9 mouse cellular contexts compared by ENCODE assay signal in the genomic region with DNA sequence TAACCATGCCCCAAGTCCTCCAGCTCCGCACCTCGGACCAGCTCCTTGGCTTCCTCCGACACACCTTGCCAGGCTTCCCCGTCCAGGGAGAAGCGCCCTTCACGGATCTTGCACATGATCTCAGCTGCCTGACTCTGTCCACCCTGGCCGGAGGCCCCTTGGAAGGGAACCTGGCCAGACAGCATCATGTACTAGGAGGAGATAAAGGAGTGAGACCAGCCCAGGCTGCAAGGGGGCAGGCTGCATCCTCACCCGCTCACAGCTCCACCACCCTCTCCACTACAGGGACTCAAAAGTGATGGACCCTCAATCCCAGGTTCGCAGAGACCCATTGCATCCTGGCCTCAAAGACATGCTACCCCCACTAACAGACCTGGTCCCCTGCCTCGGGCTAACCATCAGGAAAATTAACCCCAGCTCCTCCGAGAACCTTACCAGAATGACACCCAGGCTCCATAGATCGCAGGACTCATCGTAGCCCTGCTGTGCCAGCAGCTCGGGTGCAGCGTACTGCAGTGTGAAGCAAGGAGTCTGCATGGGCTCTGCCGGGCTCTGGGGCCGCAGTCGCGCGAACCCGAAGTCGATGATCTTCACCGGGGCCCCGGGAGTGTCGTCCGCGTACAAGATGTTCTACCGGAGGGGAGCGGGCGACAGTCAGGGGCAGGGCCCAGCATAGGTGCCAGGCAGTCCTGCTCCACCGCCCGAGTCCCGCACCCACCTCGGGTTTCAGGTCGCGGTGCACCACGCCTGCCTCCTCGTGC. TPM values are rescaled to one million over a fixed set of nuclear protein-coding genes. Genes with fewer than 3 reads are reported as not detected.
DNase-seq lines count a peak whose midpoint lies in the region; ATAC-seq lines count a peak whose summit lies in the region.
"Had no signal": no experiment of that assay in that cellular context is flagged by ENCODE, and none has a peak within 500 bp of the region (broad histone marks: within the 10 kb centered on the region; RNA-seq: fewer than 3 reads in every experiment).

No protein-coding gene starts in this region.

- H3K9me3 ChIP-seq in kidney, embryonic 15.5 days (replicated peaks), result no peaks in the 10 kb centered on the region
- no peaks in the 10 kb centered on the region for H3K9me3 ChIP-seq in embryonic facial prominence, embryonic 11.5 days (replicated peaks; ENCODE audit: control insufficient read depth, low read length)
- 0 out of 2 replicates have a peak, but pooled peaks cover 3% of the 10 kb centered on the region for H3K9me3 ChIP-seq in hindbrain, embryonic 10.5 days
- H3K9me3 ChIP-seq in midbrain, embryonic 15.5 days, result no peaks in the 10 kb centered on the region

- no peak overlapping the region for H3K9ac ChIP-seq in kidney, embryonic 15.5 days
- H3K9ac ChIP-seq in embryonic facial prominence, embryonic 11.5 days (replicated peaks; ENCODE audit: low read length), result peak overlapping the region; percentile 32
- H3K9ac ChIP-seq in midbrain, embryonic 15.5 days, result peak overlapping the region; percentile 54

- no peak overlapping the region for H3K27ac ChIP-seq in kidney, embryonic 15.5 days
- H3K27ac ChIP-seq in embryonic facial prominence, embryonic 11.5 days (replicated peaks; ENCODE audit: low read depth, low read length), result no peak overlapping the region
- H3K27ac ChIP-seq in hindbrain, embryonic 10.5 days, result peak overlapping the region; percentile 46; the same call in 1 of the 2 replicates
- no peak overlapping the region for H3K27ac ChIP-seq in midbrain, embryonic 15.5 days

- WGBS in kidney, embryonic 15.5 days, result 22% methylated on average over 38 of the region's 38 CpGs
- 2% methylated on average over 38 of the region's 38 CpGs for WGBS in embryonic facial prominence, embryonic 11.5 days
- 3% methylated on average over 38 of the region's 38 CpGs for WGBS in hindbrain, embryonic 10.5 days
- 4% methylated on average over 38 of the region's 38 CpGs for whole genome bisulfite sequencing in midbrain, embryonic 15.5 days

- H3K4me1 ChIP-seq in kidney, embryonic 15.5 days, result peaks cover 20% of the 10 kb centered on the region
- H3K4me1 ChIP-seq in embryonic facial prominence, embryonic 11.5 days (ENCODE audit: control insufficient read depth, insufficient read depth, low read length), result peaks cover 13% of the 10 kb centered on the region
- H3K4me1 ChIP-seq in hindbrain, embryonic 10.5 days (replicated peaks), result peaks cover 31% of the 10 kb centered on the region
- H3K4me1 ChIP-seq in midbrain, embryonic 15.5 days, result peaks cover 28% of the 10 kb centered on the region

- H3K4me2 ChIP-seq in kidney, embryonic 15.5 days, result peak overlapping the region; percentile 56
- H3K4me2 ChIP-seq in embryonic facial prominence, embryonic 11.5 days (ENCODE audit: low read depth, low read length), result peak overlapping the region; percentile 62
- peak overlapping the region; percentile 69 for H3K4me2 ChIP-seq in midbrain, embryonic 15.5 days

- no peak for DNase-seq in kidney, postnatal 25 days
- no peak for DNase-seq in embryonic facial prominence, embryonic 11.5 days (ENCODE audit: low spot score)
- DNase-seq in hindbrain, embryonic 10.5 days (ENCODE audit: low spot score), result peak; percentile 32
- DNase-seq in gastrocnemius, postnatal 4 days (ENCODE audit: low spot score in 2 of 2), result no peak
- no peak for DNase-seq in ovary, postnatal 36 days (ENCODE audit: low spot score)
- no peak for DNase-seq in lung, postnatal 14 days

- ATAC-seq in kidney, embryonic 15.5 days (replicated peaks; ENCODE audit: low FRiP score), result no peak; the same call in 1 of the 2 replicates
- no peak for ATAC-seq in embryonic facial prominence, embryonic 11.5 days (replicated peaks; ENCODE audit: insufficient number of reproducible peaks, low FRiP score, low TSS enrichment, low read depth)
- ATAC-seq in midbrain, embryonic 15.5 days (replicated peaks), result peak; percentile 41; the same call in 1 of the 2 replicates

- H3K4me3 ChIP-seq in kidney, embryonic 15.5 days (replicated peaks), result peak overlapping the region; percentile 26
- peak overlapping the region; percentile 29 for H3K4me3 ChIP-seq in embryonic facial prominence, embryonic 11.5 days (ENCODE audit: low read depth, low read length)
- peak overlapping the region; percentile 54 for H3K4me3 ChIP-seq in hindbrain, embryonic 10.5 days
- peak overlapping the region; percentile 44 for H3K4me3 ChIP-seq in midbrain, embryonic 15.5 days
- H3K4me3 ChIP-seq: myocyte had no signal

- peaks cover 31% of the 10 kb centered on the region for H3K36me3 ChIP-seq in kidney, embryonic 15.5 days
- H3K36me3 ChIP-seq in embryonic facial prominence, embryonic 11.5 days (replicated peaks; ENCODE audit: control insufficient read depth, insufficient read depth, low read depth, low read length), result no peaks in the 10 kb centered on the region
- no peaks in the 10 kb centered on the region for H3K36me3 ChIP-seq in hindbrain, embryonic 10.5 days
- no peaks in the 10 kb centered on the region for H3K36me3 ChIP-seq in midbrain, embryonic 15.5 days (replicated peaks)

- H3K27me3 ChIP-seq in kidney, embryonic 15.5 days, result peaks cover 48% of the 10 kb centered on the region
- peaks cover 41% of the 10 kb centered on the region for H3K27me3 ChIP-seq in embryonic facial prominence, embryonic 11.5 days (ENCODE audit: control insufficient read depth, insufficient read depth, low read length)
- peaks cover 90% of the 10 kb centered on the region for H3K27me3 ChIP-seq in hindbrain, embryonic 10.5 days (ENCODE audit: insufficient read depth, poor library complexity, severe bottlenecking)
- peaks cover 41% of the 10 kb centered on the region for H3K27me3 ChIP-seq in midbrain, embryonic 15.5 days (replicated peaks)

RNA-seq across cellular contexts. Expression of gene Rps6ka4, which starts 9.7 kb away (rescaled TPM):
- polyA plus RNA-seq in kidney, embryonic 15.5 days (2015; fragmentation: Nextera tagmentation; extraction: Ambion mirVana), result 19.2 and 22.3 TPM in 2 replicates
- 5.9 TPM in 2 replicates for polyA plus RNA-seq in embryonic facial prominence, embryonic 11.5 days (2014; fragmentation: Nextera tagmentation; extraction: Ambion mirVana)
- 6.2 and 7.7 TPM in 2 replicates for polyA plus RNA-seq in hindbrain, embryonic 10.5 days (2016; fragmentation: Nextera tagmentation; extraction: Ambion mirVana)
- polyA plus RNA-seq in midbrain, embryonic 15.5 days (2015; fragmentation: Nextera tagmentation; extraction: Ambion mirVana), result 10.5 and 11.9 TPM in 2 replicates
- total RNA-seq in gastrocnemius, postnatal 4 days (2021), result 10 to 100 TPM; 17.8 to 18.7 TPM

RNA-seq across cellular contexts. Expression of gene Ccdc88b, which starts 27.3 kb away (rescaled TPM):
- 0.74 and 1.2 TPM in 2 replicates for polyA plus RNA-seq in kidney, embryonic 15.5 days (2015; fragmentation: Nextera tagmentation; extraction: Ambion mirVana)
- polyA plus RNA-seq in embryonic facial prominence, embryonic 11.5 days (2014; fragmentation: Nextera tagmentation; extraction: Ambion mirVana), result 0.39 and 0.88 TPM in 2 replicates
- polyA plus RNA-seq in hindbrain, embryonic 10.5 days (2016; fragmentation: Nextera tagmentation; extraction: Ambion mirVana), result 0.37 and 1.2 TPM in 2 replicates
- polyA plus RNA-seq in midbrain, embryonic 15.5 days (2015; fragmentation: Nextera tagmentation; extraction: Ambion mirVana), result 0.54 and 0.56 TPM in 2 replicates
- 1 to 10 TPM; 1.3 to 2.9 TPM for total RNA-seq in gastrocnemius, postnatal 4 days (2021)
